Mouse (Mus musculus) naive thymus-derived CD4-positive, alpha-beta T cell, adult 5 months (primary cell): ENCODE data around the gene AU015836. TPM values are rescaled to one million over a fixed set of nuclear protein-coding genes. Genes with fewer than 3 reads are reported as not detected.

Experiments
- polyA plus RNA-seq: library from polyadenylated mRNA; unstranded; fragments of 100-300 nt; shearing (Covaris generic); gene quantifications from one replicate; pipeline ENCODE4 v1.2.1, GENCODE M21; 2017

The AU015836 gene
- not detected for polyA plus RNA-seq

GRCm38 (mm10) chrX:93968444-93968843 is at the start of gene AU015836:
Gene AU015836 (plus strand): TSS chrX:93968659.

Other genes with a start within 250 kb of the AU015836 start
- 28.7 TPM for gene Pdk3, start 136.5 kb upstream of the AU015836 start, polyA plus RNA-seq
- 50.0 TPM for gene Zfx, start 155.0 kb downstream of the AU015836 start, polyA plus RNA-seq
- 50.0 TPM for gene Eif2s3x, start 244.2 kb downstream of the AU015836 start, polyA plus RNA-seq